ENCODE assay signal across 8 mouse cellular contexts in the genomic region with DNA sequence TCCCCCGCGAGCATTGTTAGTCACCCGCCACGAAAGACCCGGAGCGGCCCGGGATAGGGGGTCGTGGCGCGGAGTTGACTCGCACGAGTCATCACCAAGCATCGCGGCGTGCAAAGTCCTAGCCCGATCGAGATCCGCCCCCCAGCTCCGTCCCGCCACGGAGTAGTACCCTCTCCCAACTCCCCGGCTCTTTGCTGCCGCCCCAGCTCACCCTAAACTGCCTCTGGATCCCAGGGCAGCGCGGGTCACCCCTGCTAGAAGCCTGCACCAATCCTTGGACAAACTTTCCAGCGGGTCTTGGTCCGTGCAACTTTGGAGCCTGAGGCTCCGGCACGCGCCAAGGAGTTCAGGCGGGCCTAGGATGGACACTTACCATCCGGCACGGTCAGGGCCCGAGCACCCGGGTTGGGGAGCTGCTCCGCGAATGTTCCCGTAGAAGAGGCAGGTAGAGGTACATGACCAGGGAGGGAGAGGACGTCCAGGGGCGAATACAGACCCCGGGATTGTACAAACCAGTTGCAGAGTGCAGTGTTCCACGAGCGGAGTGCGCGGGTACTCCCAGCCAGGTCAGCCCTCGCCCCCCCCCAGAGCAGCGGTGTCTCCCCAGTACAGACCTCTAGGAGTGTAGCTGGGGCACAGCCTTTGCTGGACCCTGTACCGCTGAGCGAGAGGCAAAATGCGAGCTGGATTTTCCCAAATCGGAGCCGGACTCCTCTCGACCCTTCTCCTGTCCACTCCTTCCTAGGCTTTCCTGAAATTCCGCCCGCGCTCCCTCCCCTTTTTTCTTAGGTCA. TPM values are rescaled to one million over a fixed set of nuclear protein-coding genes. Genes with fewer than 3 reads are reported as not detected.
A peak's percentile ranks its signal among the peaks of the same experiment; 100 is the strongest.
DNase-seq lines count a peak whose midpoint lies in the region.

No protein-coding gene starts in this region.

- H3K27ac ChIP-seq in heart, embryonic 10.5 days = peak overlapping the region; percentile 87

- under 1% methylated on average over 56 of the region's 56 CpGs for WGBS in heart, embryonic 10.5 days

- H3K4me1 ChIP-seq in heart, embryonic 10.5 days = peaks cover 12% of the 10 kb centered on the region

- H3K4me3 ChIP-seq in heart, embryonic 10.5 days = peak overlapping the region; percentile 77

- DNase-seq in urinary bladder, adult 2 months (ENCODE audit: low spot score) = peak; percentile 26
- no peak for DNase-seq in urinary bladder, postnatal 10 days (ENCODE audit: low spot score)
- peak; percentile 91 for DNase-seq in embryo, embryonic 10.5 days (ENCODE audit: low spot score)
- DNase-seq in heart, embryonic 10.5 days (ENCODE audit: low spot score) = peak; percentile 94
- DNase-seq in kidney, adult 8-10 months = peak; percentile 49 to 66
- peak; percentile 76 for DNase-seq in lung, postnatal 10 days
- DNase-seq in ovary, postnatal 36 days (ENCODE audit: low spot score) = peak; percentile 75
- no peak for DNase-seq in frontal cortex, postnatal 36 days (ENCODE audit: low spot score in 2 of 2)

- no peaks in the 10 kb centered on the region for H3K9me3 ChIP-seq in heart, embryonic 10.5 days

- no peaks in the 10 kb centered on the region for H3K36me3 ChIP-seq in heart, embryonic 10.5 days

- H3K27me3 ChIP-seq in heart, embryonic 10.5 days (ENCODE audit: insufficient read depth, poor library complexity, severe bottlenecking) = no peaks in the 10 kb centered on the region

RNA-seq across cellular contexts. Expression of a gene that starts 21.8 kb away (rescaled TPM):
- 1.6 and 2.3 TPM in 2 replicates for polyA plus RNA-seq in urinary bladder, adult 2 months (2012; rRNA removed)
- 25.6 and 30.3 TPM in 2 replicates for polyA plus RNA-seq in heart, embryonic 10.5 days (2016; fragmentation: Nextera tagmentation; extraction: Ambion mirVana)

RNA-seq across cellular contexts. Expression of a gene that starts 33.4 kb away (rescaled TPM):
- polyA plus RNA-seq in urinary bladder, adult 2 months (2012; rRNA removed) = 18.3 and 22.9 TPM in 2 replicates
- polyA plus RNA-seq in heart, embryonic 10.5 days (2016; fragmentation: Nextera tagmentation; extraction: Ambion mirVana) = 11.6 and 12.6 TPM in 2 replicates

RNA-seq across cellular contexts. Expression of a gene that starts 59.8 kb away (rescaled TPM):
- polyA plus RNA-seq in urinary bladder, adult 2 months (2012; rRNA removed) = 2.5 and 3.7 TPM in 2 replicates
- polyA plus RNA-seq in heart, embryonic 10.5 days (2016; fragmentation: Nextera tagmentation; extraction: Ambion mirVana) = 31.7 and 32.7 TPM in 2 replicates

Comparison
In these comparisons a context has a peak if more than half of its experiments do, and no peak if none do; other contexts are left out.
1. DNase-seq: peak in urinary bladder, adult 2 months (single experiment), embryo, embryonic 10.5 days (single experiment), heart, embryonic 10.5 days (single experiment), kidney, adult 8-10 months (2 of 2), lung, postnatal 10 days (single experiment) and ovary, postnatal 36 days (single experiment); none in urinary bladder, postnatal 10 days (single experiment) and frontal cortex, postnatal 36 days (0 of 2).